Mouse (Mus musculus) cerebellum, postnatal 4 days (tissue): Measurements from ENCODE around the gene Cxcl2.

ENCODE experiments used
- DNase-seq, 2 experiments: peaks; one replicate each; pipeline ENCODE4 v3.0.0; 2022; ENCODE audit warnings: low spot score in 2 of 2, mixed read lengths in 1 of 2

Gene Cxcl2

DNA sequence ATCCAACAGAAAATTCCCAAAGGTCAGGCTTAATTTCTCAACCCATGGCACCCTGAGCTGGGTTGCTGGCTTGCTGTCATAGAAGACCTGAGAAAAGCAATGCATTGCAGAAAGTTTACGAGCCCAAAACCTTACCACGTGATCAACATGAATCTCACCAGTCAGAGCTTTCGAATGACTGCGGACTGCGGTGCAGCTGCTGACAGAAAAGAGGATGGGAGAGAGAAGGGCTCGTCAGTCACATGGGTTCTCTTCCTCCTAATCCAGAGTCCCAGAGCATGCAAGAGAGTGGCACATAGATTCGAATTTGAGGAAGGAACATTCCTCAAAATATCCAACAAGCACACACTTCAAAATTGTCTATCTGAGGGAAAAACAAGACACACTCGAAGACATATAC, 9.4 kb upstream of the Cxcl2 start:
- DNase-seq: no peak

DNA sequence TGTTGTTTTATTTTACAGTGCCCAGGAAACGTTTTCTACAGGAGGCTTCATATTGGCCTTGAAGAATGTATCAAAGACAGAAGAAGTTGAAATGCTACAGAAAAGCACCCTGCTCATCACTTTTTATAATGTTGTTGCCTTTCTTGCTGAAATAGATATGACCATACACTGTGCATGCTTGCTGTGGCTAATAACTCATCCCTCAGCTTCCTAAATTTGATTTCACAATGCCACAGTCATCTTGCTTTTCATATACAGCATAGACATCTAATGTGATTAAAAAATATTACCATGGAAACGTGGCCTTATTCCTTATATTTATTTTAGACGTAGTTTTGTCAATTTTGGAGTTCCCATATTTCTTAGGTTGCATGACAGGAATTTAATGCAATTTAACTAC, 6.2 kb upstream of the Cxcl2 start:
- DNase-seq: no peak

DNA sequence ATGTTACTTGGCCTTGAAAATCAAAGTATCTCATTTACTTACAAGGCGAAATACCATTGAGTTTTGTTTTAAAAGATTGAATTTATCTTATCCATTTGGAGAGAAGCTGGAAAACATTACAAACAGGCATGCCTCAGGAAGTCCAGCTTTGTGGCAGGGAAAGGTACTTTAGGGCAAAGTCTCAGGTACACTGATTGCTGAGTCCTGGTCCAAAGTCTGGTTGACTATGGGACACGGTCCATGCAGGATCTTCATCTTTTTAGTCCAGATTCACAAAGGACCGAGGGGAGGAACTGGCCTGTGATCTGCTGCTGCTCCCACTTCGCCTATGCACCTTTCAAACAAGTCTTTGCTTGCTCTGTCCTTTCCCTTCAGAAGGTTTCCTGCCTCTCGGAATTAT, 4.4 kb upstream of the Cxcl2 start:
- DNase-seq: no peak

DNA sequence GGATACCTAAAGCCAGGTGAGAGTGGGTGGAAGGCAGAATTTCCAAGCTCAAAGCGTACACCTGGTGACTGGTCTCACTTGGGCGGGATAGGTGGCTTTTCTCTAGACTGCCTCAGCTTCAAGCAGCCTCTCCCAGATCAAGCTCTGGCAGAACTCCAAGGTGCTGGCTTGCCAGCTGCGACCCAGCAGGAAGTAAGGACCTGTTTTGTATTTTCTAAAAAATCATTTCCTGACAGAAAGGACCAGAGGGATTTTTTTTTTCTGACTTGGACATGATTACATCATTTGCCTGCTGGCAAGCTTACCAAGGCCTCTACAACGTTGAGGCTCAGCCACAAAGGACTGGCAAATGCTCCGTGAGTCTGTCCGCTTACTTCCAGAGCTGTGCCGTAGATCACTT, 3.5 kb upstream of the Cxcl2 start:
- peak in 1 of 2 experiments; percentile 42 for DNase-seq

DNA sequence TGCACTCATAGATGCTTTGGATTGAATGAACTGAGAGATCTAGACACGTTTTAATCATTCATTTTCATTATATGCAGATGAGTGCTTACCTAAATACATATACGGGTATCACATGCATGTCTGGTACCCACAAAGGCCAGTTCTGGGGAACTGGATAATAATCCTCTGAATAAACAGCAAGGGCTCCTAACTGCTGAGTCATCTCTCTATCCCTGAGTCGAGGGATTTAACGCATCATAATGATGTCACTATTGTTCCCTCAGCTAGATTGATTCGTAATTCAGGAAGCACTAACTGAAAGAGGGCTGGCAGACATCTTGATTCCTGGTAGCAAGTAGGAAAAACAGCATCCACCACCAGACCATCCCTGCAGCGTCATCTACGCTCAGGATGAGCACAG, 3.0 kb upstream of the Cxcl2 start:
- DNase-seq: no peak

DNA sequence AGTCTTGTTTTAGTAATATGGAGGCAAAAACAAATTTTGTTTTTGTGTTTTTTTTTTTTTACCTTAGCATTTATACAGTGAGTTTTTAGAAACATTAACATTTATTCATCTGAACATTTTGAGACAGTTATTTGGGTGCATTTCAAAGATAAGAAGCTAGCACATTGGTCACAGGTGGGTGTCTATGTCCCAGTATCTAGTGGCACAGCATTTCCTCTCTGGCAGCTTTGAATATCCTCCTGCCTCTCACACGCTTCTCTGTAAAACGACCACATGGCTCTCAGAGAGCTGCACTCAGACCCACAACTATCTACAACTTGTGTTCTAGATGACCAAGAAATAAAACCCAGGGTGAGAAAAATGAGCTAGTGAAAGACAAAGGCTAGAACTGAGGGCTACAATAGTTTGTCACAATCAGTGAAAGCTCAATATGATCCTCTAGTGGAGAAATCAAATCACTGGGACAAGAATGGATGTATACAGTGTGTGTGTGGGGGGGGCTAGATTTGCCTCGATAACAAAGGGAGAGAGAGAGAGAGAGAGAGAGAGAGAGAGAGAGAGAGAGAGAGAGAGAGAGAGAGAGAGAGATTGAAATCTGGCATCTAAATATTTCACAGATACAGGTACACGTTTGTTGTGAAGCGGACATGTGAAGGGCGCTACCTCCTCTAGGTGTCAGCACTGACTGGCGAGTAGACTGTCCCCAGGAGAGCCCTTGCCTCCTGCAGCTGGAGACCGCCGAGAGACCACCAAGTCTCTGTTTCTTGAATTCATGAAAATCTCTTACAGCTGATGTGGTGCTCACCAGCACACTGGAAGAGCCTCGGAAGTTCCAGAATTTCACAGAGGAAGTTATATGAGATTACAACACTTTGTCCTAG, 1.1 kb upstream of the Cxcl2 start:
- DNase-seq: no peak

DNA sequence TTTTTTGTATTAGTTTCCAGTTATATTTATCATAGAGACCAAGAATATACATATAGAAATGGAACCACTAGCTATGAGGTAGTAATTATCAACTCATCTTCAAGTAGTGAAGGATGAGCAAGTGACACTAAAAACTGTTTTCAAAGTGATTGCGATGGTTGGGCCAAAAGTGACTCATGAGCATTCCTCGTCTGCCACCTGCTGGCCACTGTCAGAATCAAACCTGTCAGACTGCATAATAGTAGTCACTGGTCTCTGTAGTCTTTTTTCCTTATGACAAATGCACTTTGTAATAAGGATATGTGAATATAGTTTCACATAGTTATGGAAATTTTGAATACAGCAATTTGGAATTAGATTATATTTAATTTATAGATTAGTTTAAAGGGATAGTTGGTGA, 5.3 kb downstream of the Cxcl2 start:
- DNase-seq: peak in 1 of 2 experiments; percentile 68

DNA sequence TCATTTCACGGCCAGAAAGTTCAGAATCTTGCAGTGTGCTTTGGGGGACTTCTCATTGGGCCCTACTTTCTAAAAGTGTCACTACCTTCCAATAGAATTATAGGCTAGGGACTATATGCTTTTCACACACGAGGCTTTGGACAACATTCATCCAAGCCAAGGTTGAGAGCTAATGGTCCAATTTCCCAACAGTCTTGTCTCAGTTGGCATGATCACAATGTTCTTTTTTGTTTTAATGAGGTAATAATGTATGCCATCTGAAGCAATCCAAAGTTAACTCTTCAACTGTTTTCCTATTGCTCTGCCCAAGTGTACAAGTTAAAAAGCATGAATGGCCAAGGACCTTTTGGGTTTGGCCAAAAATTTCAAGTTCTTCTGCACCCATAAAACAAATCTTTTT, 15.8 kb downstream of the Cxcl2 start:
- no peak for DNase-seq

DNA sequence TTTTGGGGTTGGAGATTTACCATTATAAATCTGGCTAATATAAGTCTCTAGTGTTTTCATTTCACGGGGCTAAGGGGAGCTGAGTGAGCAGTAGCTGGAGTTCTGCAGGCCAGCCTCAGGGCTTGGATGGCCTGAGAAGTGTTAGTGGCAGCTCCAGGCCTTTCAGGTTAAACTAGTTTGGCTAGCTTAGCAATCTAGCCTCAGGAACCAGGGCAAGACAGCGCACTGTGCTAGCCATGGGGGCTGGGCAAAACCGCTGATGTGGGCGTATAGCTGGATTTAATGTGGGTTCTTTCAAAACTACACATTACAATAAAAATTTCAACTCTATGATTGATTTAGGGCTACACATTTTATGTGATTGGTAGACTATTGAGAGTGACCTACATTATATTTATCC, 19.3 kb downstream of the Cxcl2 start:
- no peak for DNase-seq

DNA sequence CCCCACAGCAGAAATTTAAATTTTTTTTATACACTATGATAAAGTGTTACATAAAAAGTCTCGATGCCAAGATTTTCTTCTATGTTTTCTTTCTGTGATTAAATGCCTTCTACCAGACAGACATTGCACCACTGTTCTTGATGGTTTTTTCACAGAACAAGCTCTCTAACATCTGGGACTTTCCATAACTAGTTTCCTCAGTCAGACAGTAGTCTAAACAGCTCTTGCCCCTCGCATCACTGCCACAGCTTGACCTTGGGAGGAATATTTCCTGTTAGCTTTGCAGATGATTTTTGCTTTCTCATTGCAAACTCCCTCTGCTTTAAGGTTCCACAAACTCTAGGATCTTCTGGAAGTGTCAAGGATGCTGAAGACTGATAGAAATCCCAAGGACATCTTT, 26.9 kb downstream of the Cxcl2 start:
- DNase-seq: no peak

DNA sequence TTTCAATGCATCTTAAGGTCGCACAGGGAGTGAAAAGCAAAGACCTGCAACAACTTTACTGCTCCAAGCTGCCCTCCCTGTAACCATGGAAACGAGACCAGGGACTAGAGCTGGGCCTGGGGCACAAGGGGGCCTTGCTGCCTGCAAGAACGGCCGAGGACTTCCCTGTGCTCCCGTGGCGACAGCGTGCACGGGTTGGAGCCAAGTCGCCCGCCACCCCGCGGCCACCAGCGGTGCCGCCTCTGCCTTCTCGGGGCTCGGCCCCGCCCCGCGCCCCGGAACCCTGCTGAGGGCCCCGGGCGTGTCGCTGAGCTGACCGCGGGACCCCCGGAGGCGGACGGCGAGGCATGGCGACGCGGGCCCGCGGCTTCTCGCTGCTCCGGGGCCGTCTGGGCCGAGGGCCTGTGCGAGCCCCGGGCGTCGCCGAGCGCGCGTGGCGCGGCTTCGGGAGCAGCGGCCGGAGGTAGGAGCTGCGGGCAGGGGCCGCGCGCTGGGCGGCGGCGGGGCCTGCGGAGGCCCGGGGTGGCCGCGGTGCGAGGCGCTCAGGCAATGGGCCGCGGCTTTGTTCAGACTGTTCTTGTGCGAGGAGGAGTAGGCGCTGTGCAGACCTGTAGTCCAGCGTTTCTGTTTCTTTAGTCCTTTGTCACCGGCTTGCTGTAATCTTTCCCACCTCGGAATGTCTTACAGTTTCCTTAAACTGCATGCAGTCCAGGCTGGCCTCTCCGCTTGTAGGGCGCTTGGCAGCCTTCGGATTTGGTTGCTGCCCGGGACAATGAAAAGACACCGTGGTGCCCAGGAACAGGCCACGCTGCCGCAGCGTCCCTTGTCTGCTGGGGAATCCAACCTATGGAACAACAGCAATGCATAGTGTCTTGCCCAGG, 27.5 kb downstream of the Cxcl2 start, which contains the start of gene Mthfd2l:
TSS of gene Mthfd2l (plus strand) at position 147 of the 881 bp plus-strand sequence.
- peak; percentile 63 to 83 for DNase-seq

DNA sequence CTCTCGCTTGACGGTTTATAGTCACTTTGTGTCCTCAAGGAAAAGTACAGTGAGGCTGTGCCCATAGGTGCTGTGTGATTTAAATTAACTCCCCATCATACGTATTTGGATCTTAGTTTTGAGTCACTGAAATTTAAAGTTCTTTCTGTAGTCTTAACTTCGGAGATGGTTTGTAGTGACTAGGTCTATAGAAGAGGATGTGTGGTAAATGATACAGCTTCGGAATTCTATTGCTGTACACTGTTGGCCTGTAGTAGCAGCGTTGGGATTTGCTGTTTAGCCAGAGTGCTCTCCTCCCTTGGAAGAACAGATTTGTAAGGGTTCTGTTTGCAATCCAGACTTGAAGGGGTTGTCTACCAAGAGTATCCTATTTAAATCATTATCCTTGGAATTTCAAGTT, 28.2 kb downstream of the Cxcl2 start:
- DNase-seq: no peak

DNA sequence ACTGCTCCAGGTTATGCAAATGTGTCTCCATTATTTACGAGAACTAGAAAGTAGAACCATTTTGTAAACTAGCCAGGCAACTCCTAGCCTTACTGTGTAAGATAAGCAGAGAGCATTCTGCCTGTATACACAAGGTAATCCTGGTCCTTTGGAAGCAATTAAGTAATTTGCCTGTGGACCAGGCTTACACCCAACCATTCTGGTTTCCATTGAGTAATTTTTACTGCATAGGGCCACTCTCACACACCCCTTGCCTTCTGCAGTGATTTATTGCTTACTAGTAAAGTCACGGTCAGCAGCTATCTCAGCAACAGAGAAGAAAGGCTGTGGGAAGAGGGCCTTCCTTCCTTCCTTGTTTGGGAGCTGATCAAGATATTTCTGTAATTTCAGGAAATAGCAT, 33.0 kb downstream of the Cxcl2 start:
- DNase-seq: no peak

DNA sequence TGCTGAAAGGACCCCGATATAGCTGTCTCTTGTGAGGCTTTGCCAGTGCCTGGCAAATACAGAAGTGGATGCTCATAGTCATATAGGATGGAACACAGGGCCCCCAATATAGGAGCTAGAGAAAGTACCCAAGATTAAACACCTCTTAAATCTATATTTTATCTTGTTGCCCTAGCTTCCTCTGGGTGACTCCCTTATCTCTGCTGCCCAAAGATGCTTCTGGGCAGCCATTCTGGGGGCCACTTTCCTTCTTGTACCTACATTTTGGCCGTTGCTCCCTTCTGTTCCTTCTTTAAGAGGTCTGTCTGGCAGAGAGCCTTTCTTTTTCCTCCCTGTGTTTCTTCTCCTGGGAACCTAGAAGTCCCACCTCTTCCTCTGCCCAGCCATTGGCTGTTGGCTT, 41.8 kb downstream of the Cxcl2 start:
- no peak for DNase-seq

DNA sequence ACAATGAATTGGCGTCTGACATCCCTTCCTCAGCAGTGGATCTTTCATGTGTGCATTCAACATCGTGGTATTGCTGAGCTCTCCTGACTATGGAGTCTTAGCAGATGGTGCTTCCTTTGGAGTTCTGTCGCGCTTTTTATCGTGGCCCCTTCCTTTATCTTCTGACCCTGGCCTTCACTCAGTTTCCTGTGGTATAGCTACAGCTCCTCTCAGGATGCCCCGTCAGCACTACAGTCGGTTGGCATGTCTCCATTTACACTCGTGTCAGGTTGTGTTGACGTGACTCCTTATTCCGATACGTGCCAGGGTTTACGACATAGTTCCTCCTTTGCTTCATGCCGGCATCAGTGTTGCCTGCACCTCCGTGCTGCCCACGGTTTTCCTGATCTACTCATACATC, 45.8 kb downstream of the Cxcl2 start:
- DNase-seq: no peak

DNA sequence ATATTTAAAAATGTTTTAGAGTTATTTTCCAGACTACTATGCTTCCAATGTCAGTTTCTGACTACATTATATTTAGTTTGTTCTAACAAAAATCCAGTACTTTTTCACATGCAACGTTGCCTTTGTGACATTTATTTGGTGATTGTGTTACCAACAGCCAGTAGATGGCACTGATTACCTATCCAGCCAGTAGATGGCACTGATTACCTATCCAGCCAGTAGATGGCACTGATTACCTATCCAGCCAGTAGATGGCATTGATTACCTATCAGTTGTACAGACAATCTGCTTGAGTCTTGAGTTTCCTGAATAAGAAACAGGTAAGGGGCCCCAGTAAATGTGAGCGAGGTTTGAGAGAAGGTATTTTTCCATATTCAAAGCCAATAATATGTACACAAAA, 47.8 kb downstream of the Cxcl2 start:
- DNase-seq: peak in 1 of 2 experiments; percentile 36

DNA sequence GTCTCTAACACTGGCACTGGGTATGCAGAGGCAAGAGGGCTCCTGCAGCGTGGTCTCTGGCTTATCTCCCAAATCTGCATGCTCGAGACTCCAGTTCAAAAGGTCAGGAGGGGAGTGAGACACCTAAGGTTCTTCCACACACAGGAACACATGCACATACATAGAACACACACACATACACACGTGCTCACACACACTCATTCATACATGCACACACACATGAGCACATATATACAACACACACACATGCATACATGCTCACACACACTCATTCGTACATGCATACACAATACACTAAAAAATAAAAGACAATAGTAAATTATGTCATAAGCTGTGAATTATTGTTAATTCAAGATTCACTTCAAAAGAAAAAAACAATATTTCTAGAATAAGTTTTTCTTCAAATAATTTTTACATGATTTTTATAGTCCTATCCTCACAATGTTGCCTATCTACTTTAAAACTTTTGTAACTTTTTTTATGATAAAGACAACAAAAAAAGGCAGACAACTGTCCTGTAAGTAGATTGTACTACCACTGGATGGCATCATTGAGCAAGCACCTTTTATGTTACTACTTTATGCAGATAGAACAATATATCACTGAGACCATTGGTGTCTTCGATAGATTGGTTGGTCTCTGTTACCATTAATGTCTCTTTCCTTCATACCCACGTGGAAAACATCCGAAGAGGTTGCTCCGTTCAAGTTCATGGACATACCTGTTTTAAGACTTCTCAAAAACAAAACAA, 49.2 kb downstream of the Cxcl2 start:
- no peak for DNase-seq
